Mouse (Mus musculus): Measurements from ENCODE around the gene Ctsa.
A peak's percentile ranks its signal among the peaks of the same experiment; 100 is the strongest.
"Not testable (repeated sequence)": the region's sequence is repeated elsewhere in the genome, so short reads cannot be mapped to it uniquely, and the experiment has no call there.

Gene Ctsa

DNA sequence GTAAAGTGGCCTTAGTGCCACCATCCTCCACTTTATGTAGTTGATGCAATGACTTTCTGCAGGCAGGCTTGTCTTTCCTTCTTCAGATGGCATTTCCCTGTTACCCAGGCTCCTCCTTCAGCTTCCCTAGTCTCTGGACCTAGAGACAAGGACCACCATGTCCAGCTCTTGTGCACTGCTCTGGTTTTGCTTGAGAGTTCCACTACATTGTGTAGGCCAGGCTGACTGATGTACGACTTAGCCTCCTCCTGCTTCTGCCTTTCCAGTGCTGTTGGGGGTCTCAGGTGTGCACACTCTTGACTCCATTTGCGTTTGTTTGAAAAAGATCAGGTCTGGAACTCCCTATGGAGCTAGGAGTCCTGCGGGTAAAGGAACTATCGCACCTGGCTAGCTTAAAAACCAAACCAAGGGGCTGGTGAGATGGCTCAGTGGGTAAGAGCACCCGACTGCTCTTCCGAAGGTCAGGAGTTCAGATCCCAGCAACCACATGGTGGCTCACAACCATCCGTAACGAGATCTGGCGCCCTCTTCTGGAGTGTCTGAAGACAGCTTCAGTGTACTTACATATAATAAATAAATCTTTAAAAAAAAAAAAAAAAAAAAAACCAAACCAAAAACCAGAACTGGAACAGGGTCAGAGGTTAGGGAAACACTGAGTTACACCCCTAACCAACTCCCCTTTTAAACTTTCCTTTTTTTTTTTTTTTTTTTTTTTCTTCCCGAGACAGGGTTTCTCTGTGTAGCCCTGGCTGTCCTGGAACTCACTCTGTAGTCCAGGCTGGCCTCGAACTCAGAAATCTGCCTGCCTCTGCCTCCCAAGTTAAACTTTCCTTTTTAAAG, 44.9 kb downstream of the Ctsa start:
- not testable (repeated sequence) for DNase-seq (ENCODE audit: low spot score)

DNA sequence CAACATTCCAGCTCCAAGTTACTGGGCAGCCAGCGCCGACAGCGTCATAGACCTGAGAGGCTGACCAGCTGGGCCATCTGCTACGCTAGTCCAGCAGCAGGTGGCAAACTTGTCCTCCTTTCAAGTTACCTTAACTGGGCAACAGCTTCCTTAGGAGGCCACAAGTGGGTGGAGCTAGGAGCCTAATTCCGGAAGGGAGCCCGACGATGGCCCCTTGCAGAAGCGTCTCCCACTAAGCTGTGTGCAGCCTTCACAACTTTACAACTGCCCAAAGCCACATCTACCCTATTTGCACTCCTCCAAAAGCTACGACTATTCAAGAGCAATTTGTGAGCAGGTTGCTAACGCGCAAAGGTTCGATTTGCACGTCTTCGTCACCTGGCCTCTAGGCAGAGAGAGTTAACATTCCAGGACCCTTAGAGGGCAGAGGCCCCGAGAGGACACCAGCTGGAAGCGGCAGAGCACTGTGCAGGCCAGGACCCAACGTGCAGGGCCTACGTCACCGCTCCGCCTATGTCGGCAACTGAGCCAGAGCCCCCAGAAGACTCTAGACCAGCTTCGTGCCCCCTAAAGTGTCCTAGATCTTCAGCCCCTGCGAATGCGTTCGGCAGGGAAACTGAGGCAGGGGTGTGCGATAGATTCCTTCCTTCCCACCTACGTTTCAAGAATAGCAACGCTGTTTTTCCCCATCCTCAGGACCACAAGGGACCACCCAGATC, 46.0 kb downstream of the Ctsa start:
- DNase-seq (ENCODE audit: low spot score), result peak; percentile 57

DNA sequence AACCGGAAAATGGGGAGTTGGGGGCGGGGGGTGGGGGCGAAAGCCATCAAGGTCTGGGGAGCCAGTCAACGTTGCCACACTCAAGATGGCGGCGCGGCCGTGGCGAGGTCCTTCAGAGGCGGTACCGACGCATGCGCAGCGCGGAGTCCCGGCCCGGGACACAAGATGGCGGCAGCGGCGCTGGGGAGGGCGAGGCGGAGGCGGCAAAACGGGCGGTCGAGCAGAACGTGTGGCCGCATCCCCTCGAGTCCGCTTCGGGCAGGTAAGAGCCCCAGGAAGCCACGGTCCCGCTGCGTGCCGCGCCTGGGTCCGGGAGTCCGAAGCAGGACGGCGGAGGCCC, 46.5 kb downstream of the Ctsa start, which contains the start of gene Pcif1:
TSS of gene Pcif1 (plus strand) at position 77 of the 340 bp plus-strand sequence.
- peak; percentile 93 for DNase-seq (ENCODE audit: low spot score)

DNA sequence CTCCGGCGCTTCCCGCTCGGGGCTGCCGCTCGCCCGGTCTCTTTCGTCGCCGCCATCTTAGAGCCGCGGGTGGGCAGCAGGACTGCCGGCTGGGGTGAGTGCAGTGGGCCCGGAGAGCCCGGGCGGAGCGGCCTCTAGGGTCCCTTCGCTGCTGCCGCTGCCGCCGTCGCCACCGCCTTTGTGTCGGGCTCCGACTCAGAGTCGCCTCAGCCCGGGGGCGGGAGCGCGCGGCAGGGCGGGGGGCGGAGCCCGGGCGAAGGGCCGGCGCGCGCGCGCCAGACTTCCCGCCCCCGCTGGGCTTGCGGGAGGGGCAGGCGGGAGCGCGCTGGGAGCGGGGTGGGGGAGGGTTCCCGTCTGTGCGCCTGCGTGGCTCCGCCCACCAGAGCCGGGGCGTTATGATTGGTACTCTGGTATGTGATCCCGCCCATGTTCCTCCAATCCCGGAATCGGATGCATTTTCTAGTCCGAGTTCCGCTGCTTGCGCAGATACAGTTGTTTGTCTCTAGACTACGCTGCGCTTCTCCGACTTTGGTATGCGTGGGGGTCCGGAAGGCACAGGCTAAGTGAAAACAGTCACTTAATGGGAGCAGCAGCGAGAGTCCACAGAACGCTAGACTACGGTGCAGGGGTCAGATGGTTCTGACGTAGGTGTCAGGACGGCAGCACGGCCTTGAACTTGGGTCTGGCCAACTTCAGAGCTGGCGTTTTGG, 47.0 kb downstream of the Ctsa start:
- DNase-seq (ENCODE audit: low spot score), result peak; percentile 94

DNA sequence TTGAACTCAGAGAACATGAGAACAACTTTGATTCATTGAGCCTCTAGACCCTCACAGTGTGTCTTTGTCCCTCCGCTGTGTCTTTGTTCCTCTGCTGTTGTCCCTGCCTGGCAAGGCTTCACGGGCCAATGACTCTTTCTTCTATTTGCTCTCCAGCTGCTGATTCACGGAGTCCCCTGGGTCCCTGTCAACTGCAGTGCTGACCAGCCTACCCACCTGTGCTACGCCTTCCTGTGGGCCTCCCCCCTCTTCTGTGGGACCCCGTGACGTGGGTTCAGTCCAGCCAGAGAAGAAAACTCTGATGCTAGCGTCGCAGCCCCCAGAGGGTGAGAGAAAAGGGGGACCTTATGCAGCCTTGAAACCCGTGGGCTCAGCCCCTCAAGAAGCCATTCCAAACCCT, 49.9 kb downstream of the Ctsa start:
- DNase-seq (ENCODE audit: low spot score), result no peak

DNA sequence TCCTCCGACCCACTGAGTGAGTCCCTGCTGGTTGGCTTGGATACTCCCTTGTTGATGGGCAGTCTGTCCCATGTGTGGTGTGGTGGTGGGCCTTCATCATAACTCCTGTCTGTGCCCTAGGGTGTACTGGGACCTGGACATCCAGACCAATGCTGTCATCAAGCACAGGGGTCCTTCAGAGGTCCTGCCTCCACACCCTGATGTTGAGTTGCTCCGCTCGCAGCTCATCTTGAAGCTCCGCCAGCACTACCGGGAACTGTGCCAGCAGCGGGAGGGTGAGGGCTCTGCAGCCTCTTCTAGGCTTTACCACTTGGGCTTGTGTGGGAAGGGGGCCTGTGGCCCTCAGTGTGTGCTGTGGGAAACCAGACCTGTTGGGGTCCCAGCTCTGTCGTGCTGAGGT, 53.1 kb downstream of the Ctsa start:
- DNase-seq (ENCODE audit: low spot score), result peak; percentile 79

DNA sequence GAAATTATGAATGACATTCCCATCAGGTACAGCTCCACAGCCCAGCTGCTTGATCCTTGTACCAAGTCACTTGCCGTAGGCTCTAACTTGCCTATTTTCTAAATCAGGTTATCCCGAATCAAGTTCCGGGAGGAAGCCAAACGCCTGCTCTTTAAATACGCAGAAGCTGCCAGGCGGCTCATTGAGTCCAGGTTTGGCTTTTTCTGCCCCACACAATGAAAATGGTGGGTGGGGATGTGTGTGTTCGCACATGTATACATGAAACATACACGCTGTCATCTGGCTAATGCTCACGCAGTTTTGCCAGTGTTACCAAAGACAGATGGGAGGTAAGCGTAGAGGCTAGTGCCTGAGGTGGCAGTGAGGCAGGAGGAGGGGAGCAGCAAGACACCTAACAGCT, 53.9 kb downstream of the Ctsa start:
- peak; percentile 28 for DNase-seq (ENCODE audit: low spot score)

DNA sequence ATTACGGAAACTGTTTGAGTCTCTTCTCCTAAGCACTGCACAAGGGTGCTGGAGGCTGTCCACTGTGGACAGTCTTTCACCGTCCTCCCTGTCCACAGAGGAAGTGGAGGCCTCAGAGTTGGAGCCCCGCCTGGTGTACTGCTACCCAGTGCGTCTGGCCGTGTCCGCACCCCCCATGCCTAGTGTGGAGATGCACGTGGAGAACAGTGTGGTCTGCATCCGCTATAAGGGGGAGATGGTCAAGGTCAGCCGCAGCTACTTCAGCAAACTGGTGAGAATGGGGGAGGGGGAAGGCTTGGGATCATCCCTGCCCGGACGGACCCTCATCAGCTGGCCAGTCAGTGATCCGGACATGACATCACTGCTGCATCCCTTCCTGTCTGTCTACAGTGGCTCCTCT, 56.3 kb downstream of the Ctsa start:
- DNase-seq (ENCODE audit: low spot score), result no peak

DNA sequence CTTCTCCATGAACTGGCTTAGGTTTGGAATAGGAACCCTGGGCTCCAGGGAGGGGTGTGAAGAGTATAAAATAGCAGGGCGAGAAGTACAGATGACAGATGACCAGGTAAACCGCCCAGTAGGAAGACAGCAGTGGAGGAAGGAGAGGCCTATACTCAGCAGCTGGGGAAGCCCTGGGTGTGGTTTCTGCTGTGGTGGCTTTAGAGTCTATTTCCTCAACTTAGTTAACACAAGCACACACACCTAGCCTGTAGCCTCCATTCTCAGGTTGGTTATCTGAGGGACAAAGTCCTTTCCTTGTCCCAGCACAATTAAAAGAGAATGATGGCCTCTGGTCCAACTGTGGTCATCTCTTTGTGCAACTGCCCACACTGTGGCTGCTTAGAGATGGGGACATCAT, 57.3 kb downstream of the Ctsa start:
- no peak for DNase-seq (ENCODE audit: low spot score)

All from layer of hippocampus, adult 11-12 months (tissue).